Mouse (Mus musculus): ENCODE measurements around the gene Gm28870. TPM values are rescaled to one million over a fixed set of nuclear protein-coding genes. Genes with fewer than 3 reads are reported as not detected.

The Gm28870 gene
- polyA plus RNA-seq (2012; rRNA removed) = not detected in 2 replicates

DNA sequence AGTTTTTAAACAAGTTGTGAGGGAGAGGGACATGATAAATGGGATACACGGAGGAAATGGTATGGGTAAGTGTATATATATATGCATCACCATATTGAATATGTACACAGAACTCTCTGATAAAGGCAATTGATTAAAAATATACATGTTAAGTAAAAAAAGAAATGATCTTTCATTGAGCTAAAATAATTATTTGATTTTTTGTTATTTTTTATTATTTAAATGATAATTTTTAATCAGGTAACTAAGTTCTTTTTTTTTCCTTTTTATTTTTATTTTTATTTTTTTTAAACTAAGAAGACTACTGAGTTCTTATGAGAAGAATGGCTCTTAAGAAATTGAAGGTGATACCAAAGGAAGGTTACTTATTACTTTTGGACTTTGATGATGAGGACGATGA, at the start of gene Gm28870:
Gene Gm28870, plus strand, starts transcription at position 301 of the 400 bp plus-strand sequence.

